Mouse (Mus musculus): ENCODE results near the gene Ehmt2. TPM values are rescaled to one million over a fixed set of nuclear protein-coding genes. Genes with fewer than 3 reads are reported as not detected.

Ehmt2 gene
- total RNA-seq (2021) = 10 to 100 TPM; 80.0 to 84.2 TPM
- long read RNA-seq, experiment 1, full-length matches to known transcripts = 9 of 38 reads
- long read RNA-seq, experiment 1, partial matches to known transcripts = 22 of 38 reads
- long read RNA-seq, experiment 1, other reads (novel, unspliced or antisense) = 7 of 38 reads
- long read RNA-seq, experiment 2, full-length matches to known transcripts = 15 of 57 reads
- long read RNA-seq, experiment 2, partial matches to known transcripts = 26 of 57 reads
- long read RNA-seq, experiment 2, other reads (novel, unspliced or antisense) = 16 of 57 reads

DNA sequence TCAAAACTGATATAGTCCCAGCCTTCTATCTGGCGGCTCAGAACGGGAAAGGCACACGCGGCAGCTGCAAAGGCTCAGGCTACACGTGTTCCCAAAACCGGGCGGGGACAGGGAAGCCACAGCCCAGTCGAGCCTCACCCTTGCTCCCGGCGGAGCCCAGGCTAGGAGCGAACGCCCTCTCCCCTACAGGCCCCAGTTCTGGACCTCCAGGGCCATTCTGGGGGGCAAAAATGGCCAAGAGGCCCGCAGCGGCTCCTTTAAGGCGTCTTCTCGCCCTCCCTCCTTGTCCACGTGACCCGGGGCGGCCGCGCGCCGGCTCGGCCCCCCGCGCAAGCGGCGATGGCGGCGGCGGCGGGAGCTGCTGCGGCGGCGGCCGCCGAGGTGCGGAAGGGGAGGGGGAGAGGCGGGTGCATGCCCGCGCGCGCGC lies at the start of gene Ehmt2, which contains the start of gene C2:
Gene Ehmt2 (plus strand): TSS at position 310 of the 427 bp plus-strand sequence.
Gene C2 (minus strand): TSS at position 106 of the 427 bp plus-strand sequence.
- peak; percentile 68 to 85 for DNase-seq (ENCODE audit: low spot score in 2 of 2)

DNA sequence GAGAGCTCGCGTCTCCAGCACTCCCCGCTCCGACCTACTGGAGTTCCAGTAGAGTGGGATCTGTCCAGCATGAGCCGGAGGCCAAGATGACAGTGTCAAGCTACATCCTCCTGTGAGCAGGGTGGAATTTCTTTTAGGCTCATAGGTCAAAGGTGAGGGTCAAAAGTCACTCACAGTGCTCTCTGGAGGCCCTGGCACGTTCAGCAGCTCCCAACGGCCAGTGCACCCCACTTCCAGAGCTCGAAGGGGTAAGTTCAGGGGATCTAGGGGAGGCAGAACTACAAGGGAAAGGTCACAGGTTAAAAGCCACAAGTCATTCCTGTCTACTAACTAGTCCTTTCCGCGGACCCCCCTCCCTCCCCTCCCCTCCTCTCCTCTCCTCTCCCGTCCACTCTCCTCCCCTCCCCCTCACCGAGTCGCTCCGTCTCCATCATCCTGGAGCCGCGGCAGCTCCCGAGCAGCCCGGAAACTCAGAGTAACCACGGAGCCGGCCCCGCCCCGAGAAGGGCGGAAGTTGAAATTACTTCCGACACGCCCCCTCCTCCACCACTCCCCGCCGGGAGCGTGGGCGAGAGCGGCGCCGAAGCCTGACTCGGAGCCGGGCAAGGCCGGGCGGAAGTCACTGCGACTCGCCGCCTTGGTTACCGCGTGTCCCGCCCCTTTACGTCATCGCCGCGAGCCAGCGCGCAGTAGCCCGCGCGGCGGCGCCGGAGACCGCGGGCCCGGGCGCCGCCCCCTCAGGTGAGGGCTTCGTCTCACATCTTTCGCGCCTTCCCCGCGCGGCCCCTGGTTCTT lies 48.4 kb upstream of the Ehmt2 start, which contains the start of the genes Skiv2l and Nelfe:
Gene Skiv2l (minus strand): TSS at position 489 of the 795 bp plus-strand sequence.
Gene Nelfe (plus strand): TSS at position 670 of the 795 bp plus-strand sequence.
- DNase-seq (ENCODE audit: low spot score in 2 of 2) = peak; percentile 94 to 98

DNA sequence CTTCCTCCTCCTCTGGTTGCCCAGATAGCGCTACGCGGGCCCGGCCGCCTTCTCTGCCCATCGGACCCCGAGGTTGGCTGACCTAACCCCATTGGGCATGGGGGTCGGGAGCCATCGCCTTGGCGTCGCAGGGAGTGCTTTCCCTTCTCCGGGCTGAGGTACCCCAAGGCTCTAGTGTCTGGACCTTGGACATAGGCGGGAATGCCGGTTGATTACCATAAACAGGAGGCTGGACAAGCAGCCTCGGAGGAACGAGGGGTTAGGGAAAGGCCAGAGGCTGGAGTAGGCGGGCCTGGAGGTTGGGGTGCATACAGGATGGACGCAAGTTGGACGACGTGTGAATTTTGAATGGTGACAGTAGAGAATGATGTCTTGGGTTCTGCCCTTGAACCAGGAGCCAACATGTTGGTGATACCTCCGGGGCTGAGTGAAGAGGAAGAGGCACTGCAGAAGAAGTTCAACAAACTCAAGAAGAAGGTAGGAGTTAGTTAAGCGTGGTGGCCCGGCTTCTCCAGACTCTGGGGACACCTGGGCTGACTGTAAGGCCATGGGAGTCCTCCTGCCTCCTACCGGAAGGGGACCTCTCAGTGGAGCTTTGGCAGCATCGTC lies 47.6 kb upstream of the Ehmt2 start:
- DNase-seq (ENCODE audit: low spot score in 2 of 2) = no peak

DNA sequence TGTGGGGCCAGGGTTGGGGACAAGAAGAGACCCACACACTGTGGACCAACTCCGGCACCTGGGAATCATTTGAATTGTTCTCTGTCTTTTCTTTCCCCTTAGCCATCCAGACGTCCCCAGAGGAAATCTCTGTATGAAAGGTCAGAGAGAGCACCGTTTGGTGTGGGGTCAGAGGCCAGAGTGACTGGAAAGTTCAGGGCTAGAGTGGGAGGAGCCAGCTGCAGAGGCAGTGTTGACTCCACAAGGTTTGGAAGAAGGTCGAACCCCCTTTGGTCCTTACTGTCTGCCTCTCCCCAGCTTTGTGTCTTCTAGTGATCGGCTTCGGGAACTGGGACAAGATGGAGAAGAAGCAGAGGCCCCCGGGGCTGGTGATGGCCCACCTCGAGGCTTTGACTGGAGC lies 44.8 kb upstream of the Ehmt2 start:
- no peak for DNase-seq (ENCODE audit: low spot score in 2 of 2)

DNA sequence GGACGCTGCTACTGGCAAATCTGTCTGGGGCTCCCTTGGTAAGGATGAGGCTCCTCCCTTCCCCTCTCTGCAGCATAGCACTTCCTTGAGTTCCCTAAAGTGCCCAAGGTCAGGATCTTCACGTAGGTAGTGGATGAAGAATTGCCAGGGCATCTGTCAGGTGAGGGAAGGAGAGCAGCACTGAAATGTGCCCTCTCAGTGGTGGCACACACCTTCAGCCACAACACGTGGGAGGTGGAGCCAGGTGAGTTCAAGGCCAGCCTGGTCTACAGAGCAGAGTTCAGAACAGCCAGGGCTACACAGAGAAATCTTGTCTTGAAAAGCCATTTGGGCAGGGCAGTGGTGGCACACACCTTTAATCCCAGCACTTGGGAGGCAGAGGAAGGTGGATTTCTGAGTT lies 43.5 kb upstream of the Ehmt2 start:
- DNase-seq (ENCODE audit: low spot score in 2 of 2) = no peak

DNA sequence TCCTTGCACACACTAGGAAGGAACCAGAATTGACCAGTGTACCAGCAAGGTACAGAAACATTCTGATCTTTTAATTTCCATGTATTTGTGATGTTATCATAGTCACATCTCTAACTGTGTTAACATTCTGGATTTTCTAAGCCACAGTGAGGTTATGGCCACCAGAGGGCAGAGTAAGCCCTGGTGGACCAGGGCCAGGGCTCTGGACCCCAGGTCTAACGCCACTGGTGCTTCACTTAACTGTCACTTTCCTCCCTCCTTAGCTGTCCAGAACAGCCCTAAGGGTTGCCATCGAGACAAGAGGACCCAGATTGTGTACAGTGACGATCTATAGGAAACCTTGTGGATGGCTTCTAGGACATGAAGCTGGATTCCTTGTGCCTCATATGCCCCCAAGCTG lies 42.4 kb upstream of the Ehmt2 start:
- peak in 1 of 2 experiments; percentile 55 for DNase-seq (ENCODE audit: low spot score in 2 of 2)

DNA sequence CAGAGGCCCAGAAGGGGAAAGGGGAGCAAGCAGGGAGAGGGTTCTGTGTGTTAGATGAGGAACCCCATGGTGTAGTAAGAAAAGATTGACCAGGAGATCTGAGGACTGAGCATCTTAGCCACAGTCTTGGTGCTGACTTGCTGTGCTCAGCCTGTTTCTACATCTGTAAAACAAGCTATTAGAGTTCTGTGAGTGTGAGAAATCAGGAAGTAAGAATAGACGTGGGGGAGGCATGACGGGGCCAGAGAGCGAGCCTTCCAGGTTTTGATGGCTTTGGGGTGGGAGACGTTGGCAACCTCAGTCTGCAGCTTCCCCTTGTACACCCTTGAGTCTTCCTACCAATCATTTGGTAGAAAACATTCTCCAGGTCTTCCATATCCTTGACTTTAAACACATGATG lies 39.6 kb upstream of the Ehmt2 start:
- DNase-seq (ENCODE audit: low spot score in 2 of 2) = no peak

DNA sequence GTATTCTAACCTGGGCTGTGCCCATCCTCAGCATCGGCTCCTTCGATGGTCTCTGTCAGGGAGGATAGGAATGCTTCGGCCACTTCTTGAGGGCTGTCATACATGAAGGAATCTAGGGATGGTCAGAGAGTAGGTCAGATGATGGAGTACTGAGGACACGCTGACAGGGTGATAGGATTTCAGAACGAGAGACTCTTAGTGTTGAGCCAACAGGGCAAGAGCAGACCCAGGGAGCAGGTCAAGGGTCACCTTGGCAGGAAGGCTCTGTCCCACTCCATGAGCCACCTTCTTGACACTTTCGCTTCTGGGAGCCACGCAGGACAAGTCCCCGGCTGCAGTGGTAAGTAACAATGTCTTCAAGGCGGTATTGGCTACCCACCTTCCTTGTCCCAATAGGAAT lies 37.8 kb upstream of the Ehmt2 start:
- DNase-seq (ENCODE audit: low spot score in 2 of 2) = no peak

DNA sequence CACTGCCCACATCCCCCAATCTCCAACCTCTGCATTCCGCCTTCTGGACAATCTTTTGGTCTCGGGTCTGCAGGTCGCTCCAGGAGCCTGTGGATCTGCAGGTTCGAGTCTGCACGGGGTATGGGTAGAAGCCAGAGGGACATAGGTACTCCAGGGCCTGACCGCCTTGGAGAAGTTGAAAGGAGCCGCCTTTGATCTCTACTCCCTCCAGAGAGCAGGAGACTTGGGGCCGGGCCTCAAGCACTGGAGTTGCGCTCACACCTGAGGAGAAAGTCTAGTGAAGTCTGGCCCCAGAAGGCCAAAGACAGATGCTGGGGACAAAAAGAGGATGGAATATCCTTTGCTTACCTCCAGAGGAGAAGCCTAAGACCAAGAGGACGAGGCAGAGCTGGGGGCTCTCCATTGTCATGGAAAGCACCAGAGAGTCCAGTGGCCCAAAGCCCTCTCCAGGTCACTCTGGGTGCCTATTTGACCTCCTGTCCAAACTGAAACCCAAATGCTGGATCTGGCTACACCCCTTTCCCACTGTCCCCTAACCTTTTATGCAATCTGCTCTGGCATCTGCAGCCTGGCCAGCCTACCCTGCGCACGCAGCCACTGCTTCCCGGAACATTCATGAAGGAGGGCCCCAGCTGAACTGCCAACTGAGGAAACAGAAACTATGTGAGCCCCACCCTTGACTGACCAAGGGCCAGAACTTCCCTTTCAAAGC lies 36.4 kb upstream of the Ehmt2 start:
- no peak for DNase-seq (ENCODE audit: low spot score in 2 of 2)

DNA sequence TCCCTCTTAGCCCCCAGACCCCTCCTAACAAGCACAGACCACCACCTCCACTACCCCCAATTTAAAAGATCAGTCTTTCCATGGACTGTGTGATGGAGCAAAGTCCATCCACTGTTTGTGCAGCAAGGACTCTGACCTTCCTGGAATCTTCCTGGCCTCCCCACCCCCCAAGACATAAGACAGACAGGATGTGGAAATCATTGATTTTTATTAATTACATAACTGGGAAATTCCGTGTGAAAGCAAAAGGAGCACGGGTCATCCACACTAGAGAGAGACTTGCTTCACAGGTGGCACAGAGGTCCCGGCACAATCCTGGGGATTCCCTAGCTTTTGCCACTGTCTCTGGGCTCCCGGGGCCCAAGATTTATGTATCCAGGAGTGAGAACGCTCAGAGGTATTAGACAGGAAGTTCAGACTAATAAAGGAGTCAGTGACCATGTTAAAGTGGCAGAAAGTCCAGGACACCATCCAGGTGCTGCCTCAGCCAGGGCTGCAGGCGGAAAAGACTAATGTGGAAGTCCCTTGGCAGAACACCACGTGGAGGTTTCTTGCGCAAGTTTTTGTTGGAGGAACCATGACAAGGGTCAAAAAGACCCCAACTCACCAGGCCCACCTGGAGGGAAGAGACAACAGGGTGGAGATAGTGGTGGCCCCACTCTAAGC lies 35.7 kb upstream of the Ehmt2 start, which contains the start of gene Cfb:
Gene Cfb (minus strand): TSS at position 103 of the 666 bp plus-strand sequence.
- no peak for DNase-seq (ENCODE audit: low spot score in 2 of 2)

DNA sequence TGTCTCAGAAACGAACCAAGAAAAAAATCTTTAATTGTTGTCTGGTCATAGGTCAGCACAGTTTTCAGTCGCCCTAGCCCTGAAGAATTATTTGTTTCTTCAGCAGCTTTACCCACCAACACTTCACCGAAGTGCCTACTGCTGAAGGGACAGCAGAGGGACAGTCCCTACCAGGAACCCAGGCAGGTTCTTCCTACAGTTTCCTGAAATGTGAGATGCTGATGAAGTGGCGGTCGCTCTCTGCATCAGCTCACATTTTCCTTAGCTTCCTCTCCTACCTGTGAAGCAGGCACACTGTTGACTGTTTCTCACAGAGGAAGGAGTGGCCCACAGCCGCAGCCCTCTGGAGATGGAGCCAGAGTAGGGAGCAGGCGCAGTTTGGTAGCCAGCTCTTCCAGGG lies 32.3 kb upstream of the Ehmt2 start:
- no peak for DNase-seq (ENCODE audit: low spot score in 2 of 2)

DNA sequence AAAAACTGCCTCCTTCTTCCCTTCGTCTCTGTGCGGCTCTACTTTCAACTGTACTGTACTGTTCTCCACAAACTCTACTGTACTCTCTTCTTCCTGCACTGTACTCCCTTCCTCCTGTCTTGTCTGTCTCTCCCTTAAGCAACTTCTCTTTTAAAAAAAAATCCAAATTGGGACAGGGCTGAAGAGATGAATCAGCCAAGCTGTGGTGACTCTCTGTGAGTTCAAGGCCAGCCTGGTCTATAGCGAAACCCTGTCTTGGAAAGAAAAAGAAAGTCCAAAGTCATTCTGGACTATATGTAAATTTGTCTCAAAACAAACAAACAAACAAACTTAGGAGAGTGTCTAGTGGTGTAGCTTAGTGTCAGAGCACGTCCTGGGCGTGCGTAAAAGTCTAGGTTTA lies 23.9 kb upstream of the Ehmt2 start:
- DNase-seq (ENCODE audit: low spot score in 2 of 2) = no peak

DNA sequence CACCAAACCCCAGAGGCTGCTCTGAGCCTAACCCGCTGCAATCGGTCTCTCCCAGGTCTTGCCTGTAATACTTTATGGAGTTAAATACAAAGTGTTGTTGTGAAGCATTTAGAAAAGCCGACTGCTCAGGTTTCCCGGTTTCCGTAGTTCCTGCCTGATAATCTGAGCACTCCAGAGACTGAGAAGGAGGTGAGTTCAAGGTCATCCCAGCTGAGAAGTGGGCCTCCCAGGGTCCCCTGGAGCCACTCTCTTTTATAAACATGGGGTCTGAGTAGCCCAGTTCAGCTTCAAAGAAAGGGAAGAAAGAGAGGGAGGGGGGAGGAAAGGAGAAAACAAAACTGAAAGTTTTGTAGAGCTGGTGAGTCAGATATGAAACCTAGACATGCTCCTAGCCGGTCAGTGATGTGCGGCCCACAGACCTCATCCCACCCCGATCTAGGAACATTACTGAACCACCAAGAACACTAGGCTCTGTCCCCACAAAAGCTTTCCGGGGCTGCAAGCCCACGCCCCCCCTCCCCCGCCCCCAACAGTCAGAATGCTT lies 18.9 kb upstream of the Ehmt2 start, which contains the start of gene Zbtb12:
Gene Zbtb12 (plus strand): TSS at position 148 of the 544 bp plus-strand sequence.
- DNase-seq (ENCODE audit: low spot score in 2 of 2) = no peak

DNA sequence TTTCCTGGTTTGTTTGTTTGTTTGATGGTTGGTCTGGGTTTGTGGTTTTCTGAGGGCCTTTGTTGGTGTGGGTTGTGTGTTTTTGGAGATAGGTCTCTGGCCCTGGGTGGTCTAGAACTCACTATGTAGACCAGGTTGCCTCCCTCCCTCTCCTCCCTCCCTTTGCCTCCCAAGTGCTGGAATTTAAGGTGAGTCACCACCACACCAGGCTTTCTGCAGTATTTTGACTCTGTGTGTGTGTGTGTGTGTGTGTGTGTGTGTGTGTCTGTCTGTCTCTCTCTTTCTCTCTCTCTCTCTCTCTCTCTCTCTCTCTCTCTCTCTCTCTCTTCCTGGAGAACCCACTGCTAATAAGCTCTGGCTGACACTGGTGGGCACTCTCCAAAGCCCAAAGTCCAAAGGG lies 17.1 kb upstream of the Ehmt2 start:
- DNase-seq (ENCODE audit: low spot score in 2 of 2) = no peak

DNA sequence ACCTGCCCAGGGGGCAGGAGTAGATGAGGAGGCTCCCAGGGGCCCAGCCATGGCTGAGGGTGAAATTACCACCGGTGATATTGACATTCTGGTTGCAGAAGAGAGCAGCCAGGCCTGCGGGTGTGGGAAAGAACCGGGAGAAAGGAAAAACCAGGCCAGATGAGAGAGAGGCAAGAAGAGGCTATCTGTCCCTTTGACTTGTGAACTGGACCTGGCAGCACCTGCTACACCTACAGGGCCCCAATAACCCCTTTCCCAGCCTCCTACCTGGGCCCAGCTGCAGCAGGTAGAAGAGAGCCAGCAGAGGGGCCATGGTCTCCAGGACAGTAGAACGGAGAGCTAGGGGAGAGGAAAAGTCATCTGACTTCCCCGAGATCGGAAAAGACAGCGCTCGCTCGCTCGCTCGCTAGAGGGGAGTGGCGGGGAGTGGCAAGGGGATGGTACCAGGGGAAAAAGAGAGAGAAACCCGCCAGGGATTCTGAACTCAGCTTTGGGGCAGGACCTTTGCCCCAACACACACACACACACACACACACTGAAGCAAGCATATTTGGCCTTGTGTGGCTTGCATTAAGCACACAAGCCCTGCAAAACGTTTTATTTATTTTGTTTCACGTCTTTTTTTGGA lies 16.5 kb upstream of the Ehmt2 start, which contains the start of gene Gm20547:
Gene Gm20547 (minus strand): TSS at position 360 of the 628 bp plus-strand sequence.
- DNase-seq (ENCODE audit: low spot score in 2 of 2) = no peak

DNA sequence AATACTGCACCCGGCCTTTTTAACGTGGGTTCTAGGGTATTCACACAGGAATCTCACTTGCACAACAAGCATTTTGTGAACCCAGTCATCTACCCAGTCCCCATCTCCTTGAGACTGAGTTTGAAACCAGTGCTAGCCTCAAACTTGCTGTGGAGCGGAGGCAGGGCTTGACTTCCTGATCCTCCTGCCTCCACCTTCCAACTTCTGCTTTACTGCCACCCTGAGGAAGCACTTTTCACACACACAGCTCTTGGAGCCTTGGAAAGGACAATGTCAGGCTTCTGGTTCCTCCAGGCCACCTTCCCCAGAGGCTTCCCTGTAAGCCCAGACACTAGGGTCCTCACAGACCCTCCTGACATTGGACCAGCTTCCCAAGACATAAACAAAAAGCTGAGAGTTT lies 14.9 kb upstream of the Ehmt2 start:
- DNase-seq (ENCODE audit: low spot score in 2 of 2) = no peak

DNA sequence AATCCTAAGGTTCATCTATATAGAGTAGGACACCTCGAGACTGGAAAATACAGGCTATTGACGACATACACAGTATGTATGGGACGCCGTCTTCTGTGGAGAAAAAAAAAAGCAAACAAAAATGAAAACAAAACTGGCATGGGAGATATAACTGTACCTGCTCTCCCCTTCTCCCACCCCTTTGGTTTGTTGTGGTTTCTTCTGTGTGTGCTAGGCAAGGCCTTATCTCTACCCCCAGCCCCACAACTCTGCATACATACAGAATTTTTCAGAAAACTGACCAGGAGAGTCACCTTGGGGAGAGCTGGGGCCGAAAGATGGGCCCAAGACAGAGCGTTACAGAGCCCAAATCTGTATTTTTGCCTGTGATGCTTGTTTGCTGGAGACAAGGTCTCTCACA lies 13.6 kb upstream of the Ehmt2 start:
- no peak for DNase-seq (ENCODE audit: low spot score in 2 of 2)

DNA sequence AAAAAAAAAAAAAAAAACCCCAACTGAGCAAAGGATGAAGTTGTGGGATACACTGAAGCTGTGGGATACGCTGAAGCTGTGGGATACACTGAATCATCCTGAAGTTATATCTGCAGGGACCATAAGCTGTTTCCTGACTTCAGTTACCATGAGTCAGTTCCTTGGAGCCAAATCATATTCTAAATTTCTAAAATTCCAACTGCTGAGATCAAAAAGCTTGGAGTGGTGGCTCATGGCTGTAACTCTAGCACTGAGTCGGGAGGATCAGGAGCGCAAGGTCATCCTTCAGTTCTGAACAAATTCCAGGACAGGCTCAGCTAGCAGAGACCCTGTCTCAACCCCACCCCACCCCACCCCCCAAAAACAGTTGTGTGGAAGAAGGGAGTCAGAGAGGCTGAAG lies 12.7 kb upstream of the Ehmt2 start:
- no peak for DNase-seq (ENCODE audit: low spot score in 2 of 2)

DNA sequence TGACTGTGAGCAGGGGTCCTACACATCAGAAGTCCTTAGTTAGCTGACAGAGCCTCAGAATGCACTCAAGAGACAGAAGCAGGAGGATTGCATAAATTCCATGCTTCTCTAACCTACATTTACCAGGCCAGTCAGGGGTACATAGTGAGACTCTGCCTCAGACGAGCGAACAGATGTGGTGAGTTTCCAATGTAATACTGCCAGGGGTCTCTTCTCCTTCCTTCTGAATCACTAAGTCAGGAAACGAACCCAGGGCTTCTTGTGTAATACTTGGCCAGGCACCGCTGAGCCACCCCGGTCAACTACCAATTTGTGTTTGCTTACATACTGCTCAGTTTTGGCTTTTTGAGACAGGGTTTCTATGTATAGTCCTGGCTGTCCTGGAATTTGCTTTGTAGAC lies 10.3 kb upstream of the Ehmt2 start:
- DNase-seq (ENCODE audit: low spot score in 2 of 2) = no peak
